Mouse (Mus musculus): ENCODE data around the gene Klhl23. TPM values are rescaled to one million over a fixed set of nuclear protein-coding genes. Genes with fewer than 3 reads are reported as not detected.
"Not testable (repeated sequence)": the region's sequence is repeated elsewhere in the genome, so short reads cannot be mapped to it uniquely, and the experiment has no call there.

Gene Klhl23
- 14.8 and 16.8 TPM in 2 replicates for total RNA-seq (2021)
- long read RNA-seq, full-length matches to known transcripts, result 4 of 14 reads
- long read RNA-seq, partial matches to known transcripts, result 4 of 14 reads
- long read RNA-seq, other reads (novel, unspliced or antisense), result 6 of 14 reads

DNA sequence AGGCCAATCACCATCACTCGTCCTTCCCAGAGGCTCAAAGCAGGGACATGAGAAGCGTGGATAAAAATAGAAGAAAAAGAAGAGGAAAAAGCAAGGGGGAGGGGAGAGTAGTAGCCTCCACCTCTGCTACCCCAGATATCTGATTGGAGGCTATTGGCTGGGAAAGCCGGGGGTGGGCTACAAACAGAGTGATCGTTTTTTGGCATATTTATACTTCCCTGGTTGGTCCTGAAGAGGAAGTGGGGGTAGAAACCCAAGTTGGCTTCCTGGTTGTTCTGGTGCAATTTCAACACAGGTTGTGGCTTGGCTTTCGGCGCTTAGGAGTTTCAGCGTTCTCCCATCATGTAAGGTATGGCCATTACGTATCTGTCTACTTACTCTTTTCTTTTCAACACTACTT is at the start of gene Klhl23:
Klhl23 (plus strand) TSS at position 234 of the 400 bp plus-strand sequence.
- DNase-seq, result no peak

DNA sequence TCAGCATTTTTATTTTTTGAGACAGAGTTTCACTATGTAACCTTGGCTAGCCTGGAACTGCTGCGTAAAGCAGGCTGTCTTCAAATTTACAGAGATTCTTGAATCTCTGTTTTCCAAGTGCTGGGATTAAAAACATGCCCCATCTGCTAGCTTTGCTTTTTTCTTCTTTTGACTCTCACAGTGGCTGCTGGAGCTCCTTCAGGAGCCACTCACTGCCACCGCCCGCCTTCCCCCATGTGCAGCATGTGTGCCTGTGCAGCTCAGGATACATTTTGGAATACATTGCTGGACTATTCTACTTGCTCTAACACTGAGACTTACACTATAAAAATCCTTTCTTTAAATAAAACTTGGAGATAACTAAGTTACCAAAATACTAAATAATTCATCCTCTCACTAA is 48.4 kb upstream of the Klhl23 start:
- DNase-seq, result no peak

DNA sequence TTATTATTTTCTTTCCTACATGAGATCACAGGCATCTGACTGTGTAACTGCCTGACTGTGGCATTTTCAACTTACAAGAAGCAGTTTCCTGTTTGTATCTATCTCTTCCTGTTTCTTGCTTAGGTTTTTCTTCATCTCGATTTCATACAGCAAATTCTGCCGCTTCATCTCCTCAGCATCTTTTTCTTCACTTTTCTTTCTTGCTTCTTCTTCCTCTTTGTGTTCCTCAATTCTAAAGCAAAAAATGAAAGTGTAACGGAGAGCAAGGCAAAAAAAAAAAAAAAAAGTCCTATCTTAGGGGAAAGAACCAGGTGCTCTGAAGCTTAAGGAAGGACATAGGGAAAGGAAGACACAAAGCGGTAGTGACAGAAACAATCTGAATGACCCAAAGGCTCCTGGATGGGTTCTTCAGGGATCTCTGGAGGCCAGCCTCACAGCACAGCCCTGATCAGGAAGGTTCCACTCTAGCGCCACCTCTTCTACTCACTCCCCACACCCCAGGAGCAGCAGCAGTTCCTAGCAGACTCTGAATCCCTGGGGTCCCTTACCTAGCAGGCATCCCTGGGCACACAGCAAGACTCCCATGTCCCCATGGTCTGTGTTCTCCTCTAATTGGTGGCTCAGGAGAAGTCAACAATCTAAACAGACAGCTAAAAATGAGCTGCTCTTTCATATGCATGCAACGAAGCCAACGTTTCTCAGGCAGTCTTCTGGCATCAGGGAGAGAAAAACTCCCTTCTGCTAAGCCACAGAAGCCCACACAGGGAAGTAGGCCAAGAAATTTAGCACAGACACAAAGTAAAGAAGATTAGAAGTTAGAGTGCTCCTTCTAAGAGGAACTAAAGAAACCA is 43.5 kb upstream of the Klhl23 start:
- DNase-seq, result no peak

DNA sequence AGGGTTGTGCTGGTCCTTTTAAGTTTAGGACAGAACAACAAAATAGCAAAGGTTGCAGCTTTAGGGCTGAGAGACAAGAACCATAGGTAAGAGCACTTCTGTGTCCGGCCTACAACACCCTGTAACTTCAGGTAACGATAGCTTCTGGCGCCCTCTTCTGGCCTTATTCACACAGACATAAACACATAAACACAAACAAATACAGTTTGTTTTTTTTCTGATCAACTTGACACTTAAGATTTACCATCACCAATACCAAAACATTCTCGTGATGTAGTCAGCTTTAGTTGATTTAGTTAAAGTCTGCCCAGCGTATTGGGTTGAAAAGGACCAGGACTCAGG is 42.9 kb upstream of the Klhl23 start:
- DNase-seq, result peak; percentile 17

DNA sequence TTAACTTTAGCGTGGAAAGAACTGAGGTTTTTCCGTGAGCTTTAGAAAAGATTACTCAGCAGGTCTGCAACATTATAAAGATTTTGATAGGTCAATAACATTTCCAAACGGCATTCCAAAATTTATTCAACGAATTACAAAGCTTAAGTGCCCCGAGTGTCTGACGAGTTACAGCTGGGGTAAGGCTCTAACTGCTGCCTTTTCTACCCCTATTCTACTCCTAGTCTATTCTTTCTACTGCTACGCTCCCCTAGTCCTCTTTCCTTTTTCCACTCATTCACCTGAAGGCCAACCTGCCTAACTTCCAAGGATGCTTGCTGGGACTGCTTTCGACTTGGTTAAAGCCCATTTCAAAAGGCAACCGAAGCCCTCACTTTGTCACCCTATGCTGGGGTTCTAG is 32.8 kb upstream of the Klhl23 start:
- DNase-seq, result no peak

DNA sequence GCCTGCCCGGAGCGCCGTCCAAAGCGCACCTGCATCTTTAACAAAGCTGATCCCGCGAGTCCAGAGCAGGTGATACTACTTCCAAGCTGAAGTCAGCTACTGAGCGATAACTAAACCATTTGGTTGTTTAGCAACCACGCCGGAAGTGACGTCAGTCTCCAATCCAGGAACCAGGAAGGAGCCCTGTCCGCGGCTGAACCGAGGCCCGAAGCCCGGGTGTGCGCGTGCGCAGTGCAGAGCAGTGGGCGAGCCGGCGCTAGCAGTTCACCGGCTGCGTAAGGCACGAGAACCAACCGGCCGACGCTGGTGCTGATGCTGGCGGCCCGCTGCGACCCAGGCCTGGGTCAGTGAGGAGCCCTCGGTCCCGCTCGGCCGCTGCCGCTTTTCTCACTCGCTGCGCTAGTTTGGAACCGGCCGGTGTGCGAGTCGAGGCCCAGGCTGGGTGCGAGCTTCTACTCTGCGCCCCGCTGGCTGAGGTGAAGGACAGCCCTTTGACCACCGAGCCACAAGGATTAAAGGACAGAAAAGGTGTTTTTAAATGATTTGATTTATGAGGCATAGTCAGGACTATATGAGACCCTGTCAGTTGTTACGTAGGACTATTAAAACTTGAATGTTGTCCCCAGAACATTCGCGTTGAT is 32.2 kb upstream of the Klhl23 start, which contains the start of the genes Ccdc173 and Phospho2:
Ccdc173 (minus strand) TSS at position 147 of the 641 bp plus-strand sequence.
Phospho2 (plus strand) TSS at position 195 of the 641 bp plus-strand sequence.
- DNase-seq, result peak; percentile 99

DNA sequence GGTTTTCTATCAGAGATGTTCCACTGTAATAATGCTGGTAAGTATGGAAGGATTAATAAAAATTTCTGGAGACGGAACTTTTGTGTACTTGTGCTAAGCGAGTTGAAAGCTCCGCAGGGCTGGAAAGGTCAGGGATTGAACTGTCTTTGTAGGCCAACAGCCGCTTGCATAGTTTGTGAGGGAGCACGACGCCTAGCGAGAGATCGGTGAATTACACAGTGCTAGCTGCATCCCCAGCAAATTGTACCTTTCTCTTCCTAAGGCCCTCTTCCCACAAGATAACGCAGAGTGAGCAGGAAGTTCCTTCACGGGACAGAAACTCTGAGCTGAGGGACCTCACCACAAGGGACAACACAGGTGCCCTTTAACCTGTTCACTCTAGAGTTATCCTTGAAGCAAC is 31.5 kb upstream of the Klhl23 start:
- peak; percentile 82 for DNase-seq

DNA sequence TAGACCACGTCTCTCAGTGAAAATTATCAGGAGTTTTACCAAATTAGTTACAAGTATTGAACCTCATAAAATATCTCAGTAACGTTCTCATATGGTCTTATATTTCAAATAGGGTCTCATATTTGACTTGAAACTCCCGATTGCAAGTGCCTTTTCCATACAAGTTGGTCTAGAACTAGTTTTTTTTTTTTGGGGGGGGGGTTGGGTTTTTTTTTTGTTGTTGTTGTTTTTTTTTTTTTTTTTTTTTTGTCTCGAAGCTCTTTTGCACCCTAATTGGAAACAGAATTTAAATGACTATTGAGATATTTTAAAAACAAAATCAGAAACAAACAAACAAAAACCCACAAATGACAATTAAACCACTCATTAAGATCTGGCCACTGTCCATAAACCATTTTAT is 31.0 kb upstream of the Klhl23 start:
- no peak for DNase-seq

DNA sequence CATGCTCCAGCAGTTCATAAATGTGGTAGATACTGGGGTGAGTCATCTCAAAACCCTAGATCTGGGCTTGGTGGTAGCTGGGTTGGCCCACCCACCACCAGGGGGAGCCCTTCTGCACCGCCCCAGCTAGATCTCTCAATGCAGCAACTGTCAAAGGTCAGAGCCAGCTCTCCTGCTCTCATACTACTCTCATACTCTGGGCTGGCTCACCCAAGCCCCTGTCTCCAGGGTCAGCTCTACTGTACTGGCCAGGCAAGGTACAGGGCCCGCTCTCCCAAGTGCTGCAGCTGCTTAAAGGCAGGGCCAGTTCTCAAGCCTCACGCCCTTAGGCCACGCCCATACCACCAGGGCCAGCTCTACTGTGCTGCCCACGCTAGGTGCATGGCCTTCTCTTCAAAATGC is 18.8 kb upstream of the Klhl23 start:
- DNase-seq, result peak; percentile 85

DNA sequence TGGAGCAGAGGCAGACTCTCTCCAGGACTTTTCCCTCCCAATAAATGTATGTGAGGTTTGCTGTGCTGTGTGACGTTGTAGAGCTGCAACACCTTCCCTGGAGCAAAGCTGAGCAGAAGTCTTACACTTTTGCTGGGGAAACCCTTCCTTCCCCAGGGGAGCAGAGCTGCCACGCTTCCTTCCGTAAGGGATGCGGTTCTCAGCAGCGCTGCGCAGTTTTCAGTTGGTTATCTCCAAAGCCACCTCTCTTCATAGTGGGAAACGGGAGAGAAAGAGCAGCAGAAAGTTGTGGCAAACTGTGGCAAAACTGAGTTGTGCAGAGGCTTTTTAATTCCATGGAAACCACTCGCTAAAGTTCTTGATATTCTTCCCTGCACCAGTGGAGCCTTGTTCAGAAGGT is 18.0 kb upstream of the Klhl23 start:
- DNase-seq, result no peak

DNA sequence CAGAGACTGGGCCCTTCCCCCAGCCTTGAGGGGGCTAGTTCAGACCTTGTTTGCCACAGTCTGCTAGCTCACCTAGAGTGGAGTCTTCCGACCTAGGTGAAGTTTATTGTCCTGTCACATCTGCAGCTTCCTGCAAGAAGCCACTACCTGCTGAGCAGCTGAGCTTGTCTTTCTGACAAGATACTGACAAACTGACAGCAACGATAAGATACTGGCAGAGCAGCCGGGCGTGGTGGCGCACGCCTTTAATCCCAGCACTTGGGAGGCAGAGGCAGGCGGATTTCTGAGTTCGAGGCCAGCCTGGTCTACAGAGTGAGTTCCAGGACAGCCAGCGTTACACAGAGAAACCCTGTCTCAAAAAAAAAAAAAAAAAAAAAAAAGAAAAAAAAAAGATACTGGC is 17.1 kb upstream of the Klhl23 start:
- not testable (repeated sequence) for DNase-seq

DNA sequence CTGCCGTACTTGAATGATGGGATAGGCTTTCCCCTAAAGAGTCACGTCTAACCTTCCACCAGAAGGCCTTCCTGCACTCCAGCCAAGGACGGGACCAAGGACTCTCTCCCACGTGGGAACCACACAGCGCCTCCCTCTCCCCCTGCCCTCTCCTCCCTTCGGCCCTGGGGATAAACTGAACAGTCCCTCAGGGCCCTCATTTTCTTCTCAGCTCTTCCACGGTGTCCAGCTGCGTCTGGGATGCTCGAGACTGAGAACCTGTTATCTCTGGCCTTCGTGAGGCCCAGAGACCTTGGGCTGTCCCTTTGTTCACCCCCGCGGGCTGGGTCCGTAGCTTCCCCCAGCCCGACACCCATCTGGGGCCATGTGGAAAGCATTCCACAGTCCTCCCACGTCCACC is 11.6 kb upstream of the Klhl23 start:
- peak; percentile 32 for DNase-seq

DNA sequence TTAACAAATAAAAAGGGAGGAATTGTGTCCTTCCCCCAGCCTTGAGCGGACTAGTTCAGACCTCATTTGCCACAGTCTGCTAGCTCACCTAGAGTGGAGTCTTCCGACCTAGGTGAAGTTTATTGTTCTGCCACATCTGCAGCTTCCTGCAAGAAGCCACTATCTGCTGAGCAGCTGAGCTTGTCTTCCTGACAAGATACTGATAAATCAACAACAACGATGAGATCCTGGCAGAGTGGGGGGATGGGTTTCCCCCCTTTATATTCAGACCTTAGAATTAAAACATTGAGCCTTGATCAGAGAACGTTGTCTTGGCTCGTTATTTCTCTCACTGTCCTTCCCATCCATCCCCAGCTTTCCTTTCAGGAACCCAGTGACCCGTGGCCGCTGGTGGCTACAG is 10.4 kb upstream of the Klhl23 start:
- not testable (repeated sequence) for DNase-seq

DNA sequence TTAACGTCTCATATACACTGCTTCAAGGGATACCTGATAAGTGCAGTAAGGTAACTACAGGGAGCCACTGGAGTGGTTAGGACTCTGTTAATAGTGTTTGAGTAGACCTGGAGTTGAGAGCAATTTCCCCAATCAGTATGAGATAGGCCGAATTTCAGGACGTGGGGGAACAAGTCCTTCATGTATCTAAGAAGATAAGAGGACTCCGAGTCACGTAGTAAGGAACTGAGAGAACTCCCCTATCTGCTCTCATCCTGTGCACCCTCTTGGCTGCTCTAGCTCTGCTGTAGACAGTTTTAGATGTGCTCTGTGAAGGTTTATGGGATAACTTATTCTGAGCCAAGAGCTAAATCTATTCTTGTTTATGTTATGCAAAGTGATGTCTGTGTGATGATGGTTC is 5.2 kb upstream of the Klhl23 start:
- no peak for DNase-seq

DNA sequence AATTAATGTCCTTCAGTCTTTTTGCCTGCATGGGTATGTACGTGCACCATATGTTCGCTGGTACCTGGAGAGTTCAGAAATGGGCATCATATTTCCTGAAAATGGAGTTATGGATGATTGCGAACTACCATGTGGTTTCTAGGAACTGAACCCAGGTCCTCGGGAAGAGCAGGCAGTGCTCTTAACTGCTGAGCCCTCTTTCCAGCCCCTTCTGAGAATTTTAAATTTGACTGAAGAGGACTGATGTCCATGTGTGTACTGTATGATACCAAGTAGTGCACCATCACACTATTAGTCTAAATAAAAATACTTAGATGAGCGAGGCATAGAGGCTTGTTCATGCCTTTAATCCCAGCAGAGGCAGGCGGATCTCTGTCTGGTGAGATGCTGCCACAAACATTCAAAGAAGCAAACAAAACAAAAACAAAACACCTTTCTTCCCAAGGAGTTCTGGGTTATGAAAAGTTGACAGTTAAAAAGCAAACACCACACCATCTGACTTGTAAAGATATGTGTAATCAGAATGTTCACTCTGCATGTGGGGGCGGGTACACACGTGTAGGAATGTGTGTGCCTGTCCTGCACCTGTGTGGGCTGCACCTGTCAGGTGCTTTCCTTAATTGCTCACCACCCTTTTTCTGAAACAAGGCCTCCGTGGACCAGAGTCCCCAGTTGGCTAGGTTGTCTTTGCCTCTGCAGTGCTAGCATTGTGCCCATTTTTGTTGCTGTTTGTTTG is 3.2 kb upstream of the Klhl23 start:
- no peak for DNase-seq

DNA sequence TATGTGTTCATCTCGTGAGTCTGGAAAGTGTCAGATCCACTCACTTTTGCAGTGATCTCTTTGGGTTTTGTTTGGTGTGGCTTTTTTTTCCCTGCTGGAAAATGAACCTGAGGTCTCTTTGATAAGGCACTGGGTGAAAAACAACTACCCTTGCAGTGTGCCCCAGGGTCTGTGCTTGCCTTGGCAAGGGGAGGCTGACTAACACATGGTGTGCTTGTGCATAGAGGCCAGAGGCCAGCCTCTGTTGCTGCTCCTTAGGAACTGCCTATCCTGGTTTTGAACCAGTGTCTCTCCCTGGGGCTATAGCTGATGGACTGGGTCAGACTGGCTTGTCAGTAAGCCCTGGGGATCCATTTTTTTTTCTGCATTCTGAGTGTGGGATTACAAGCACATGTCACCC is 1.5 kb upstream of the Klhl23 start:
- no peak for DNase-seq

DNA sequence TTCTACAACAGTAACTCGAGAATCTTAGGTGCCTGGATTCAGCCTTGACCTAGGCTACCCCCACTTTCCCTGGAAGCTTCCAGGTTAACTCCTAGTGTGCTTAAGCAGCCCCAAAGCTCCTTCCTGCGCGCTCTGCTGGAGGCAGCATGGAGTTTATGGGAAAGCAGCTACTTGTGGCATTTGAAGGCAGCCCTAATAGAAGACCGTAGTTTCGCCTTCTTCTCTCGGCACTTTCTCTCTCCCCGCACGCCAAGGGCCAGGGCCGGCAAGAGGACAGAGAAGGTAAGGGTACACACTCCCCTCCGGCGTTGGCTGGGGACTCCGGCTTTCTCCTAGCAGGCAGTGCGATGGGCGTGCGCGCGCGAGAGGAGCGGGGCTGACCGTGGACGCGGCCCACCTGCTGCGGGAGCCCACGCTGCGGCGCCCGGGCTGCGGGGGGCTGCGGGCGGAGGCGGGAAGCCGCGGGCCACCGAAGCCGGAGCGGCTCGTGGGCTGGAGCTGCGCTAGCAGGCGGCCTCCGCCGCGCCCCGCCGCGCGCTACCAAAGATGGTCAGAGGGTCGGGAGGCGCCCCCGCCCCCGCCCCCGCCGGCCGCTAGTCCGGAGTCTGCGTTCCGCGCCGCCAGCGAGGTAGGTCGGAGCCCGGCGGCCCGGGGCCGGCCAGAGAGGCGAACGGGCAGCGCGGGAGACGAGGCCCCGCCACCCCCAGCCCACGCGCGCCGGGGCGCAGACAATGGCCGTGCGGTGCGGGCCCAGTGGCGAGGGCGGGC is 801 bp downstream of the Klhl23 start:
- peak; percentile 52 for DNase-seq

DNA sequence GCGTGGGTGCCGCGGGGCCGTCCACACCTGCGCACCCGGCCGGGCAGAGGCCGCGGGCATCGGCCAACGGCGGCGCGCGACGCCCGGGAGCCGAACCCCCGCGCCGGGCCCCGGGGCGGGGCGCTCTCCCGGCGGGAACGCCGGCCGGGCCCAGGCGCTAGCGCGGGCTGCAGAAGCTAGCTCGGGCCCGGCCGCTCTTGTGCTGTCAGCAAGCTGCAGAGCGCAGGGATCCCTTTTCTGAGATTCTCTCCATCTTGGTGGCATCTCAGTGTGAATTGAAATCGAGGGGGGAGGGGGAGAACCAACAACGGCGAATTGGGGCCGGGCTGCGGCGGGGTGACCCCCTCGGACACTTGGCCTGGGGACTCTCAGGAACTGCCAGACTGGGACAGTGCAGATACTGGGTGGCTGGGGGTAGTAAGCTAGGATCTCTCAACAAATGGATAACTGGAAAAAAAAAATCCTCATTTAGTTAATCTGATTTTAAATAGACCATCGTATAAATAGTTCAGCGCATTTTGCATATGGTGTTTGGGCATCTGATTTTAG is 1.5 kb downstream of the Klhl23 start:
- DNase-seq, result peak; percentile 58

DNA sequence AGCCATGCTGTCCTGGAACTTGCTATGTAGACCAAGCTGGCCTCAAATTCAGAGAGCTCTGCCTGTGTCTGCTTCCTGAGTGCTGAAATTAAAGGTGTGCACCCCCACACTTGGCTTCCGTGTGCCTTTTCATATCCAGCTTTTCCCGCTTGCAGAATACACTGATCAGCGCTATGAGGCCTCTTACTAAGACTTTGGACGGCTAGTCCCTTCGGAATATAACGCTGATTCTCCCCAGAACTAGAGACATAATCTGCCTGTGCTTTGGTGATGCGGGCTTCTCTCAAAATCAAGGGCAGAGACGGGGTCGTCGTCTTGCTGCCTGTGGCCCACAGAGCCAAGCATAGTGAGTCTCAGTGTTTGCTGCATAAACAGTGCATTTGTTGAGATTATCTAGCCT is 4.2 kb downstream of the Klhl23 start:
- DNase-seq, result no peak

DNA sequence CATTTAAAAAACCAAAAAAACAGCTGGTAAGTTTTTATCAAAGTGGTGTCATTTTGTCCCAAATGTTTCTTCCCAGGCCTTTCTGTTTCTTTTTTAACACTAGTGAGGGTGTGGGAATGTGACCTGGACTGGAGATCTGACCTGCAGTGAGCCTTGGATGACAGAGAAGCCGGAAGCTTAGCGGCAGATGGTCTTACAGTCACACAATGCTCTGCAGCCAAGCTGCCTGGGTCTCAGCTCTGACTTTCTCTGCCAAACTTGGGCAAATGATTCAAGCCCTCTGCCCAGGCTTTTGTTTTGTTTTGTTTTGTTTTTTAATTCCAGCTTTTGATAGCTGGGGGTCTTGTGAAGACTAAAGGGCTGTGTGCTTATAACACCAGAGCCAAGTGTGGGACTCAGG is 4.6 kb downstream of the Klhl23 start:
- DNase-seq, result no peak

DNA sequence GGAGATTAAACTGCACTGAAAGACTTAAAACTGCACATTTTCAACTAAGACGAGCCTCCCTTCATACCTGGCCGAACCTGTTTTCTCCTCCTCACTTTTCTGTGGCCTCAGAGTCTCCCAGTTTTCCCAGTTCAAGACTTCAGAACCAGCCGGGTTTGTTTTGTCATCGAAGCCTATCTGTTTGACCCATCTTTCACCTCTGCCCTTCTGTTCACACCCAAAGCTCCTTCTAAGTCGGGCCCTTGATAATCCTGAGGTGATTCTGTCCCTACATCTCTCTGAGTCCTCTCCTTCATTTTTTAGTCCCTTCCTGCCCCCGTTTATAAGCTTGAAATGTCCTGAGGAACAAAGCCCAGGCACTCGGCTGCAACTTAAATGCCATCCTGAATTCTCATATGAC is 6.3 kb downstream of the Klhl23 start:
- no peak for DNase-seq

DNA sequence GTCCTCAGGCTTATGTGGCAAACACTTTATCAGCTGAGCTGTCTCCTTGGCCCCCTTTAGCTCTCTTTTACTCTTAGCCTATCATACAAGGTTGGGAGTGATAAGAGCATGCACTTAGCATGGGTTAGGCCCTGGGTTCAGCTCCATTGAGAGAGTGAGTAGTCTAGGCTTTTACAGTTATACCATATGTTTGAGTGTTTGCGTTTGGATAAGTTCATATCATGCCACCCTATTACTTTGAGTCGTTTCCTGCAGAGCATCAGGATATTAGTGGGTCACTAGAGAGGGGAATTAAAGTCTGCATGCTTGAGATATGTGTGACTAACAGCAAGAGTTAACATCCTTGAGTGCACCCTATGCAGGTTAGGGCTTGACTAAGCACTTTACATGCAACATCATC is 7.9 kb downstream of the Klhl23 start:
- no peak for DNase-seq
